Mouse (Mus musculus) ZHBTc4 (cell line): ENCODE measurements at regions not wholly inside any gene's neighbourhood (a gene's known extent, or its start where the extent isn't known, plus 50 kb on each side); places are given as distances from the start of the nearest gene placed in this dataset.

ENCODE experiments used
- DNase-seq: peaks from one replicate; pipeline ENCODE4 v3.0.0-alpha.2; 2011; ENCODE audit warnings: low read depth, low spot score

DNA sequence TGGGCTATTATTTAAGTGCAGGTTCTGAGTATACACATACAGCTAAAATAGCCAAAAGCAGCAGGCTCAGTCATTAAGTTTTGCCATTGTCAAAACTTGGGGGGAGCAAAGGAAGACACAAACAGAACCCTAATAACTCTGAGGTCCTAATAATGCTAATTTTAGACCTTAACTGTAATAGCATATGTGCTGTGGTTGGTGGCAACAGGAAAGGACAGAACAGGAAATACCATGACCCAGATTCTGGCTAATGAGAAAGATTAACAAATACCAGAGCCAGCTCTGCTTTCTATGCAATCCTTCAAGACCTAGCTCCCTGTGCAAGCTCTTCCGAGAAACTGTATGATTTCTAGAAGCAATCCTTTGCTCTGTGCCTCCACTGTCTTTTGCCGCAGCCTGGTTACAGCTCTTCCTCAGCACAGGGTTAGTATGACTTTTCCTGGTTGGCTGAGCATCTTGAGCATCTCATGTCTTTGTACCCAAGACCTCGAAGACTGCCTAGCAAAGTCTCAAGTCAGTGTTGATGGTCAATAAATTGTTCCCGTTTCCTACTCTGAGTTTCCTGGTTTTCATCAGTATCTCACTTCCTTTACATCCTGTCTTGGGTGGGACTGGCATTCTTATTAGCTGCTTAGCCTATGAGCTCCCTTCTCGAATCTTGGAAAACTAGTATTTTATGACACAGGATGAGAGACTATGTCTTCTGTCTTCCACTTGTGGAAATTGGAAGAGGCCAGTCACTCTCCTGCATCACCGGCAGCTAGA lies 49.9 kb upstream of the Eed start:
- DNase-seq = no peak

DNA sequence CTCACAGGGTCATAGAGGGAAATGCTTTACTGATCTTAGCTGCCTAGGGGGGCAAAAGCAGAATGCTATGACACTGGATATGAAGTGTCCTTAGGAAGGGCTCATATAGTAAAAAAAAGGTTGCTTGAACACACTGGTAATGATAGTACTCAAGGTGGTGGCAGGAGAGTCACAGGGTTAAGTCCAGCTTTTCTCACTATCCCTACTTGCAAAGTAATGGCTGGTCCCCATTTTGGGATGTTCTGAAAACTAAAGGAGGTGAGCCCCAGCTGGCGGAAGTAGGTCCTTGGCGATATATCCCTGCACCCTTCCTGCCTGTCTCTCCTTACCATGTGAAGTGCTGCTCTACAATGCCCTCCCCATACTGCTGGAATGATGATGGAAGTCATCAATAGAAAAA lies 52.3 kb upstream of the Eed start:
- DNase-seq = no peak

DNA sequence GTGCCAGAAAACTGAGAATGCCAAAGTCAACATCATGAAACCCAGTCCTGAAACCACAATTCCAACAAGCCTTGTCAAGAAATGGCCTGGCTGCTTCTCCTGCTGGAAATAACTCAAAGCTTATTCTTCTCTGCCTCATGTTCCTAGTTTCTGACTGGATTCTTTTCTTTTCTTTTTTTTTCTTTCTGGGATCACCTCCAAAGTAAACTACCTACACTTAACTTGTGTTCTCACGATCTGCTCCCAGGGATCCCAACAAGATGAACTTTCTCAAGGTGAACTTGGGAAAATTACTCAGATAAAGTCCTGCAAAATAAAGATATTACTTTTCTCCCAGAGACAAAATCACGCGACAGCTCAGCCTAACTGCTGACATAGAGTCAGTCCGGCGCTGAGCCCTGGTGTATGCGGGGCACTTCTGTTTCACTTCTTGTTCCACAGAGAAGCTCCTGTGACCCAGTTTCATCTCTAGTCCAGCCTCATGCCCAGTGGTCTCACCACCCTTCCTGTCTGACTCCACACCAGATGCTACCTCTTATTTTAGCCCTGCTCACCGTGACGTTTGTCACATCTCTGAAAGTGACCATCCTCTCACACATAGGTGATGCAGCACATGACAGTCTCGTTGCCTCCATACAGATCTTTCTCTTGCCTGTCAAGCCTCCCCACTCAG lies 53.0 kb upstream of the Eed start:
- no peak for DNase-seq

DNA sequence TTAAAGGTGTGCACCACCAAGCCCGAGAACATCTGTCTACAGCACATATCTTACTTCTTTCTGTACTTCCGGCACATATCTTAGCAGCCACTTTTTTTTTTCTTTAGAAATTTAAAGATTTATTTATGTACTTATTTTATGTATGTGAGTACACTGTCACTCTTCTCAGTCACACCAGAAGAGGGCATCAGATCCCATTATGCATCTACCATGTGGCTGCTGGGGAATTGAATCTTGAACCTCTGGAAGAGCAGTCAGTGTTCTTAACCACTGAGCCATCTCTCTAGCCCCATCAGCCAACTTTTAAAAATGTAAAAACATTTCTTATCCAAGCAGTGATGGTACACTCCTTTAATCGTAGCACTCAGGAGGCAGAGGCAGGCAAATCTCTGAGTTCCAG lies 53.7 kb upstream of the Eed start:
- no peak for DNase-seq

DNA sequence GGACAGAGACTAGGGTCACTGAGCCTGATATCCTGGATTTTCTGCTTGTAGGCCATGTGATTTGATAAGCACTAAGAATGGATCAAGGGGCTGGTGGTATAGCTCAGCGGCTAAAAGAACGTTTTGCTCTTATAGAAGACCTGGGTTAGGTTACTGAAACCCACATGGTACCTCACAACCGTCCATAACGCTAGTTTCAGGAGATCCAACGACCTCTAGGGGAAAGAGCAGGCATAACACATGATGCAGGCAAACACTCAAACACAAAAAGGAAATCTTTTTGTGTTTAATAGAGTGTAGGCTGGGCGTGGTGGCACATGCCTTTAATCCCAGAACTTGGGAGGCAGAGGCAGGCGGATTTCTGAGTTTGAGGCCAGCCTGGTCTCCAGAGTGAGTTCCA lies 54.6 kb upstream of the Eed start:
- DNase-seq = peak; percentile 59

DNA sequence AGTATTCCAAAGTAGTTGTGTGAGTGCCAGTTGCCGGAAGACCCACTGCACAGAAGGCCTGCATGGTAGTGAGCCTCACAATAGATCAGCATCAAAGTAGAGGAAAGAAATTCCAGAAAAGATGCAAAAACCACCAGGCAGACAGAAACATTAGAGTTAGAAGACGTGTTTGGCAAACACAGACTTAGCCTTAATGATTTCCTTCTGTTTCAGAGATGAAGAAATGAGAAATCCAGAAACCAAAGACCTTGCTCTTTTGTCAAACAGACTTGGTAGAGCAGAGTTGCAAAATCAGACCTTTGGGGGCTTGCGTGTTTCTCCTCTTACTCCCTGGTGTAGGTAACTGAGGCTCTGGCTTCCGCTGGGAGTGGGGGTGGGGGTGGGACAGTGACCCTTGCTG lies 57.0 kb upstream of the Eed start:
- DNase-seq = no peak

DNA sequence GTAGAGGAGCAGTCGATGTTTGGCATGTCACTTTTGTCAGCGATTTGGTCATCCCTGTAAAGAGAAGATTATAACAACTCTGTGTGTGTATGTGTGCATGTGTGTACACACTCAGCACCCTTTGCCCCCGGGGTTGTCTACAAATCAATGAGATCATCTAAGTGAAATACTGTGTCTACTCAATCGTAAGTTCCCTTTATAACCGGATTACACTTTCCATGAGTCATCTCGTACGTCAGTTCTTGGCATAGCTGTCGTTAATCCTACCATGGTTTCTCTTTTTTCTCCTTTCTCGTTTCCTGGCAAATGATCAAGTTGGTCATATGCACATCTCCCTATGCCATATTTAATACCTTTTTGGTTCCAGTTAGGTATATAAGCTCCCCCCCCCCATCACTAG lies 58.7 kb upstream of the Eed start:
- DNase-seq = no peak

DNA sequence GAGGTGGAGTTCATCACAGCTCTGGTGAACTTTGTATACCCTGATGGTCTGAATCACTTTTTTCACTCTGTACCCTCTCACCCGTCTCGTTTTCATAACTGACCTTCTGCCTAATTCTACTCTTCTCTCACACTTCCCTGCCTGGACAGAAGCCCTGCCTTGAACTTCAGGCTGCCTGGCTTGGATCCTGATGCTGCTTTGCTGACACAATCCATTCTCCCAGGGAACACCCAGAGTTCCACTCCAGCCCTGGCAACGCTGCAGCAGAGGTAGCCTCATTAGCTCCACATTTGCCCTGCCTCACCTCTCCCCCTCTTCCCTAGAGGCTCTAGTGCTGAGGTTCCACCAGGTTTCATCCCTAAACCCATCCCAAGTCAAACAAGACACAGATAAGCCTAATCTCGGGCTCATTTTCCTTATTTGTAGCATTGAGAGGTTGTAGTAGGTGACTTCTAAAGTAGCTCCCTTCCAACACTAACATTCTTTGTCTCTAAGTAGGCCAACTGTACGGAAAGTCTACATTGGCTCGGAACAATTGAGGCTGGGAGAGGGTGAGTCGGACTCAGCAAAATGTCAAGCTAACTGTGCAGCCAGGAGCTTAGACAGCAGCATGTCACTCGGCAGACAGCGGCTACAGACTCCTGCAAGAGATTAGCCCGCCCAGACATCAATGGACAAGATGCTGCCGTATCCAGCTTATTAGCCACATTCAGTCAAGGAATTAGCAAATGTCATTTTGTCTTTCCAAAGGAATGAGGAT lies 60.0 kb upstream of the Eed start:
- no peak for DNase-seq

DNA sequence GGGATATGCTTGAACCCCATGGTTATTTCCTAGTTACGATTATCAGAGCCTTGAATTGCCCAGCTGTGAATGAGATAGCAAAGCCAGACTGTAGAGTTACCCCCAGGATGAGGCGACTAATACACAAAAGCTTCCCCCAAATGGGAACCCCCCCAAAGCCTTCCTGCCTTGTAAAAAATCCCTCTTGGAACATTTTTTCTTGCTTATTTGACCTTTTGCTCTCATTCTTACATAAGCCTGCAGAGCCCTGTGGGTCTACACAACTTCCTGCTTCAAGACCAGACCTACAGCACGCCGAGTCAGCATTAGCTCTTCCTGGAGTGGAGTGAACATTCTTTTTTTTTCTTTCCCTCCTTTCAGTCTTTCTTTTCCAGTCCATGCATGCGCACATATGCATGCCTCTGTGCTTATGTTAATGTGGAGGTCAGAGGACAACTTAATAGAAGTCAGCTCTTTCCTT lies 60.8 kb upstream of the Eed start:
- DNase-seq = no peak

DNA sequence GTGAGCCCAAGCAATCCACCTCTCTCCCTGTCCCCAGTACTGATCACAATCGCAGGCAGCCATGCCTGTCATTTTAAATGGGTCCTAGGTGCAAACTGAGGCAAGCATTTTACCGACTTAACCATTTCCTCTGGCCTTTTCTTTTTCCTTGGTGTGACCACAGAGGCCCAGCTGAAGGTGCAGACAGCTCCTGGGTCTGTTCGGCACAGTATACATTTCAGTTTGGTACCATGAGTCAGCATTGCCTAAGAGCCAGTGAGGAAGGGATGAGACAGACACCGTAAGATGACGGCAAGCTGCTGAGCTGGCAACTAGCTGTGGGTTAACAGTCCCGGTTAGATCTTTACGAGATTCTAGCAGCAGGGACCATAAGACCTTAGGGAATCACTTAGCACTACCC lies 61.6 kb upstream of the Eed start:
- peak; percentile 16 for DNase-seq

DNA sequence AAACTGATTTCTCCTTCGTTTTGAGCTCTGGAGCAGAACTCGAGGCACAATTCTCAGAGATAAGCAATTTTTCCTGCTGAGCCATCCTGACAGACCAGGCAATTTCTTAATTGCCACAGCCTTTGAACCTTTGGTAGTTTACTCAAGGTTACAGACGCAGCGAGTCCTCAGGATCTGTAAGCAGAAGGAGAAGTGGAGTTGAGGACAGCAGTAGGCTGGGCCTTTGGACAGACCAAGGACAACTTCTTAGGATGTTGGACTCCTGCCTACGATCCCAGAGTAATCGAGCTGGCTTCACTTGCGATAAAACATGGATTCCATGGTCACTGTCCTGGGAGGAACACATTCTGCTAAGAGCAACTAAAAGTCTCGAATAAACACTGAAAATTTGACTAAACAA lies 62.7 kb upstream of the Eed start:
- DNase-seq = no peak

DNA sequence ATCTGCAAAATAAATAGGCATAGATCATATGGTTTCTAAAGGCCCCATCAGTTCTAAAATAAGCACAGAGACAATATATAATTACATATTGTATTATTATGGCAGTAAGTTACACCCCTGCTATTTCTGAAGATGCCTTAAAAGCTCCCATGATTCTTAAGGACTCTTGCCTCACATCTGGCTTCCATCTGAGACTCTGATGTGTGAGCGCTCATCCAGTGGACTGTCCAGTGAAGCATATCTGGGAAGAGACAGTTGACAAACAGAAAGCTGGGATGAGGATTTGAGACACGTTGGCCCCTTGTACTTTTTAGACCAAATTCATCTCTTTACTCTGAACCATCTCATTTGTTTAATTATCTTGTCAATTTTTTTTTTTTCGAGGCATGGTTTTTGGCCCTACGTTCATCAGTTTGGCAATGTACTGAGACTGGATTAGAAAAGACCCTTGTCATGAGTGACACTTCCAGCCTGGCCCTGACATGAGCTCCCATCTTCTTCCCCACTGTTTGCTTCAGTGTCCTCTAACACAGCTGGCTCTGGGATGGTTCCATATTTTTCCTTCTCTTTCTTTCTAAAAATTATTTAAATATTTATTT lies 63.4 kb upstream of the Eed start:
- DNase-seq = no peak

DNA sequence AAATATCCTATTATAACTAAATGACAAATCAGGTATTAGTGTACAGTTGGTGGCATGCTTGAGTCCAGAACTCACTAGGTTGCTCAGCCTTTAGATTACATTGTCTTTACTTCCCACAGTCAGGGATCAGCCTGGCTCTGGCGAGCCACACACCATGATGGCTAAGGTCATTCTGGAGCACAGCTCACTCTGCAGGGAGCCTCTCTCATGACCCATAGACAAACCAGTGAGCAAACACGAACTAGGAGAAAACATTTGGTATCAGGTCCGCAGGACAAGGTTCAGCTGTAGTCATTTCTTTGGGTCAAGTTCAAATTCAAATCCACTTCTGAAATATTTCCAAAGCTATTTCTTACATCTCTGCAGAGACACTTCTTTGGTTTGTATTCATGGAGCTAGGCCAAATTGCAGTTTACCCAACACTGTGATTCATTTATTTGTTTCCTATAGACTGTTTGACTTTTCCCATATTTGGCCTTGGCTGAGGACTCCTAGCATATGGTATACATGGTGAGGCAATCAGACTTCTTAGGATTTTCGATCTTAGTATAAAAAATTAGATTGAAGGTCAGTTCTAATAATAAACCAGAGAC lies 64.5 kb upstream of the Eed start:
- DNase-seq = no peak

DNA sequence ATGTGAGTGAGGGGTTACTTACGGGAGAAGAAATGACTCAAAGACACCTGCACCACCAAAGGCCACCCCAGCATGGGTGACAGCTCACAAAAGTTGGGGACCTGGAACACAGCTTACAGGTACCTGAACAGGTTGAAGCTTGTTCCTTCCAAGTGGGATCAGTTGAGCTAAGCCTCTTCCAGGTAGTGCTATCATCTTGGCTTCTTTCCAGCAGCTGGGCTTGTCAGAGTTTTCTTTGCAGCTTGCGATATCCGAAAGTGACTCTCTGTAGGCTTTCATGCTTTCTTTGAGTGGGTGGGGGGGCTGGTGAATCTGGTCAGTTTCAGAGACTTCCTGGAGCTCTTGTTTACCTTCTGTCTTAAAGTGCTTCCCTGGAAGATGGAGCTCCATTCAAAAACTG lies 65.4 kb upstream of the Eed start:
- DNase-seq = no peak

DNA sequence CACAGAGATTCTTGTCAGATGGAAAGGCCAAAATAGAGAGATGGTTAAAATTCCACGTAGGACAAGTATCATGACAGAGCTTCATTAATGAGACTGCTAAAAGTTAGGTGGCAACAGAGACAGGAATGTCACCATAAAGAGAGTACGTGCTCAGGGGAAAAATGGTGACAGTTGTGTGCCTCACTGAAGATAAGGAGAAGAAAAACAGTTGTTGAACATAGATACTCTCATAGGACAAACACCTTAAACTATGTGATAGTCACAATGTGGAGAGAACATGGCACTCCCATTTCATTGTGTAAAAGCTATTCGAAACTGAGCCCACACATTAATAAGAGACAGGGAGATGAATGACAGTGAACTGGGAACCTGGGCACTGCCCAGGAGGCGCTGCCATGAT lies 66.1 kb upstream of the Eed start:
- no peak for DNase-seq

DNA sequence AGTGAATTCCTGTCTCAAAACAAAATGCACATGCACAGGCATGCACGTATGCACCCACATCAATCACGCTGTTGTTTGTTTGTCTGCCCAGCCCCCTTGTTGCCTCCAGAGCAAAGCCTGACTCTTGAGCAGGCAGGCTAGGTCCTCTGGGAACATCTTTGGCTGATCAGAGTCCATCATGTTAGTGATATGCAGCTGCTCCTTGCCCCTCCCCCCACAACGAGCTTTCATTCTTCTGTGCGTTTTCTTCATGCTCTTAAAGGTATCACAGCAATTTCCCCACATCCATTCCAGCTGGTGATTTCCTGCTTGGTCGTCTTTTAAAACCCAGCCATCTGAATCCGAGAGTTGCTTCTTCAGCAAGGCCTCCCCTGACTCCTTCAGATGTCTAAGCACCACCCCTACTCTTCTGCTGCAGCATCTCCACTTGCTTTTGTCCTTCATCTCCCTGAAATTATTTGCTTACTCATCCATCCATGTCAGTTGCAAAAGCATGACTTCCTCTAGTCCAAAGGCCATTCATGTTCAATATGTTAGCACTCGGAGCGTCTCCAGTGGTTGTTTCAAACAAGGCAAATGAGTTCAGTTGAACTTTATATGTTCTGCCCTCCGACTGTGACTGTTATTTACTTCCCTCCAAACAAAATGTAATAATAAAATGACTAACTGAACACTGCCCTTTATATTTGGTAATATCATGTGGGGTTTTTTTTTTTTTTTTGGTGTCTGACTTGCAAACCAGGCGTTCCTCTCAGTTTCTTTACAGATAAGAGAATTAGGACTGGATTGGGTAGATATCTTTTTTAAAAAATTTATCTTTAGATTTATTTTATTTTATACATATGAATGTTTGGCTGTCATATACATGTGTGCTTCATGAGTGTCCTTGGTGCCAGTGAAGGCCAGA lies 67.9 kb upstream of the Eed start:
- DNase-seq = no peak

DNA sequence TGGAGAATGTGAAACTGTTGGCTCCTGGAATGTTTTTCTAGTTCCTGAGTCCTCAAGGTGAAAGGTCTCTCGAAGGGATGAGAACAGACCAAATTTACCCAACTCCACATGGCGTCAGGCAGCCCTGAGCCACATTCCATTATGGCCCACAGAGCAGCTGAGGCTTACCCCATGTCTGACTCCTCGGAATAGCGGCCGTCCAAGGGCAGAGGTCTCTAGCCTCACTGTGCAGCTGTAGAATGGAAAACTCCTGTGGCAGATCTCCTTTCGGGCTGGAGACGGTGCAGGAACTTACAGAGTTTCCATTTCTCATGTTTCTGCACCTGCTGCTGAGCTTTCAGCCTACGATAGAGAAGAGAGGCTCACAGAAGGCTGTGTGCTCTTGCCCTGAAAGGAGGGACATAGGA lies 69.1 kb upstream of the Eed start:
- DNase-seq = no peak

DNA sequence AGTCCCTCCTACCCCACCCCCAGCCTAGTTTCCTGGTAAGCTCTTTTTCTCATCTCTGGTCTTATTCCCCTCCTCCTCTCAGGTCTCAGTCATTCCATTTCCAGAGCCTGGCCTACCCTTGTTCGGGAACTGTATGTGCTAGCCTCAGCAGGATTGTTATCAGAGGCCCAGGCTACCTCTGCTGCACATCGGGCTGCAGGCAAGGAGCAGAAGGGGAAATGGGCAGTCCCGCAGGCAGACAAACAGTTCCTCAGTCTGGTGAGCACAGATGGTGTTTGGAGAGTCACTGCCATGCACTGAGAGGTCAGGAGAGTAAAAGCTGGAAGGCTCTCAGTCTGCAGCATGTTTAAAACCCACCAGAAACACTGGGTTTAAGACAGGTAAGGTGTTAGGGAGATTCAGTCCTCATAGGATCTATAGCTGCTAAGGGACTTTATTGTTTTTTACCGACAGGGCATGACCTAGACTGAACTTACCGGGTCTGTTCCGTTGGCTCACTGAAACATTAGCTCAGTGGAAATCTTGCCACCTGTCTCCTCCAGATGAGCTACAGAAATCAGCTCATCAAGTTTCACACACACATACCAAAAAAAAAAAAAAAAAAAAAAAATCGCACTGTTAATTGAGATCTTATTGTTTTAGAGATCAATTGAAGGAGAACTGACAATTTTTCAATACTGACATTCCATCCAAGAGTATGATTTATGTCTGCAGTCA lies 74.2 kb upstream of the Eed start:
- DNase-seq = no peak

DNA sequence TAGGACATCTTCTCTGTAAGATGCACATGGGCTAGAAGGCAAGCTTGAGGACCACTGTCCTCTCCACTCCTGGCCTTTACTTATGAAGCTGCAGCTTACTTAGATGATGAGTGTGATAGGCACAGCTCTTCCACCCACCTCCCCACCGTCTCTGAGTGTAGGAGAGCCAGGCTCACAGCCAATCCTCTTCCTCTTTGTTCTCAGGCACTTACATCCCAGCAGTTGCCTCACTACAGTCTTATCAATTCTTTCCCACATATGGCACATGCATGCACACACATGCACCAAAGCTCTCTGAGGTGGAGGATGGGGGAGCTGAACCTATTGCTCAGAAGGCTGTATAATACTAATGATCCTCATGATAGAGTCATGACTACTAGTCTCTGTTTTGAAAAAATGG lies 72.1 kb upstream of the Picalm start:
- no peak for DNase-seq

DNA sequence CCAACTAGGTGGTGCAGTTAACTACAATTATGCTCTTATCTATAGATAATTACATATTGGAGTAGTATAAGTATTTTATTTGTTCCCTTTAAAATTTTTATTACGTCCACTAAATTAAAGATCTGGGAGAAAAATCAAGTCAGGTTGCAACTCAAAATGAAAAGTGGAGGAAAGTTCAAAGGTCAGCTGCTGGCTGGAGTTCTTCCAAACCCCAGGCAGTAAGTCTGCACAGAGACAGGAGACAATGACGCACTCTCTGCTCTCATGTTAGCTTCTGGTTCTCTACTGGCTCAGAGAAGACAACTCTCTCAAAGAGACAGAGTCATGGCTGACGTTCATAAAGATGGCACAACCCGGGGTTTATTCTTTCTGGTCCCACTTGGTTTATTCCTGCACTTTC lies 71.4 kb upstream of the Picalm start:
- no peak for DNase-seq
